Mouse (Mus musculus) MEL (cell line): ENCODE measurements around the gene Cep55. TPM values are rescaled to one million over a fixed set of nuclear protein-coding genes. Genes with fewer than 3 reads are reported as not detected.

Experiments used
- DNase-seq: peaks from one replicate; pipeline ENCODE4 v3.0.0; 2011; ENCODE audit warnings: low read depth, low spot score
- H3K27ac ChIP-seq: 2 replicates; pipeline ENCODE4 v1.5.1; 2012; ENCODE audit warnings: low read depth, mild to moderate bottlenecking, control low read depth, low read length, moderate library complexity; ENCODE audit not compliant: control insufficient read depth
- H3K27me3 ChIP-seq, 2 experiments: fragments of 150-350 bp in 1 of 2; sonication (generic) in 1 of 2; 2 replicates each; pipeline ENCODE4 v1.6.1; 2012; ENCODE audit warnings: low read length in 2 of 2, mild to moderate bottlenecking in 2 of 2, improper control_type of control experiment in 1 of 2, moderate library complexity in 1 of 2; ENCODE audit not compliant: insufficient read depth in 2 of 2, control insufficient read depth in 1 of 2
- H3K36me3 ChIP-seq, 2 experiments: 2 replicates each; pipeline ENCODE4 v1.6.1; 2012 to 2014; ENCODE audit warnings: low read length in 2 of 2, improper control_type of control experiment in 1 of 2, inconsistent platforms in 1 of 2, mild to moderate bottlenecking in 1 of 2; ENCODE audit not compliant: insufficient read depth in 2 of 2, control insufficient read depth in 1 of 2
- H3K4me1 ChIP-seq, 2 experiments: fragments of 150-350 bp in 1 of 2; sonication (generic) in 1 of 2; 2 replicates each; pipeline ENCODE4 v1.6.1; 2012; ENCODE audit warnings: low read length in 2 of 2, improper control_type of control experiment in 1 of 2, mild to moderate bottlenecking in 1 of 2; ENCODE audit not compliant: insufficient read depth in 2 of 2, control insufficient read depth in 1 of 2
- H3K4me3 ChIP-seq, 2 experiments: fragments of 150-350 bp in 1 of 2; sonication (generic) in 1 of 2; 2 replicates each; pipeline ENCODE4 v1.5.1; 2012; ENCODE audit warnings: low read depth in 2 of 2, low read length in 2 of 2, mild to moderate bottlenecking in 2 of 2, moderate library complexity in 2 of 2, control low read depth in 1 of 2, improper control_type of control experiment in 1 of 2; ENCODE audit not compliant: control insufficient read depth in 1 of 2, insufficient read depth in 1 of 2
- H3K79me2 ChIP-seq: 2 replicates; pipeline ENCODE4 v1.6.1; 2012; ENCODE audit warnings: mild to moderate bottlenecking, low read length, moderate library complexity; ENCODE audit not compliant: control insufficient read depth, poor library complexity, insufficient read depth
- H3K9ac ChIP-seq: 2 replicates; pipeline ENCODE4 v1.6.1; 2012; ENCODE audit warnings: low read depth, mild to moderate bottlenecking, control low read depth, low read length, moderate library complexity; ENCODE audit not compliant: control insufficient read depth, poor library complexity, severe bottlenecking
- H3K9me3 ChIP-seq: fragments of 150-350 bp; sonication (generic); replicated peaks from 2 replicates; pipeline ENCODE4 v1.6.1; 2012; ENCODE audit warnings: mild to moderate bottlenecking, low read length, improper control_type of control experiment, moderate library complexity; ENCODE audit not compliant: insufficient read depth
- CHD1 ChIP-seq: IDR thresholded peaks from 2 replicates; pipeline ENCODE4 v1.6.1; 2012; ENCODE audit warnings: low read depth, mild to moderate bottlenecking, inconsistent platforms, low read length, improper control_type of control experiment
- CHD2 ChIP-seq: IDR thresholded peaks from 2 replicates; pipeline ENCODE4 v1.6.1; 2011; ENCODE audit warnings: low read length, improper control_type of control experiment
- E2F4 ChIP-seq: IDR thresholded peaks from 2 replicates; pipeline ENCODE4 v1.6.1; 2011; ENCODE audit warnings: low read depth, low read length, improper control_type of control experiment, borderline replicate concordance
- EP300 ChIP-seq, 2 experiments: IDR thresholded peaks; 2 replicates each; pipeline ENCODE4 v1.6.1; 2011; ENCODE audit warnings: improper control_type of control experiment in 2 of 2, low read length in 2 of 2, low read depth in 1 of 2, mild to moderate bottlenecking in 1 of 2
- ETS1 ChIP-seq: IDR thresholded peaks from 2 replicates; pipeline ENCODE4 v1.6.1; 2012; ENCODE audit warnings: low read depth, mild to moderate bottlenecking, inconsistent platforms, low read length, improper control_type of control experiment, moderate library complexity
- MAFK ChIP-seq: IDR thresholded peaks from 2 replicates; pipeline ENCODE4 v1.6.1; 2011; ENCODE audit warnings: low read depth, mild to moderate bottlenecking, low read length, improper control_type of control experiment, borderline replicate concordance
- MAX ChIP-seq: IDR thresholded peaks from 2 replicates; pipeline ENCODE4 v1.6.1; 2011; ENCODE audit warnings: low read length, improper control_type of control experiment
- MAZ ChIP-seq: IDR thresholded peaks from 2 replicates; pipeline ENCODE4 v1.6.1; 2012; ENCODE audit warnings: low read depth, mild to moderate bottlenecking, inconsistent platforms, low read length, improper control_type of control experiment
- USF1 ChIP-seq: IDR thresholded peaks from 2 replicates; pipeline ENCODE4 v1.6.1; 2014; ENCODE audit warnings: low read depth, mild to moderate bottlenecking, inconsistent platforms, low read length, improper control_type of control experiment, moderate library complexity
- ZKSCAN1 ChIP-seq: IDR thresholded peaks from 2 replicates; pipeline ENCODE4 v1.6.1; 2012; ENCODE audit warnings: low read depth, mild to moderate bottlenecking, inconsistent platforms, low read length, improper control_type of control experiment, moderate library complexity
- polyA plus RNA-seq, 2 experiments: library from polyadenylated mRNA; stranded (reverse) in 1 of 2; unstranded in 1 of 2; fragments of >175 nt in 1 of 2; fragments of >200 nt in 1 of 2; gene quantifications; 2 replicates each; pipeline versions ENCODE4 v1.2.1 to v1.2.4; 2012; ENCODE audit warnings: low replicate concordance in 2 of 2, low read depth in 1 of 2; ENCODE audit not compliant: insufficient read length in 2 of 2, insufficient read depth in 1 of 2, missing spikeins in 1 of 2
- total RNA-seq: library from RNA; depleted of rRNA; stranded (reverse); fragments of 300-350 nt; gene quantifications from 2 replicates; pipeline ENCODE4 v1.2.3, GENCODE M21; 2012

The Cep55 gene
- total and polyA plus RNA-seq, 3 experiments = 11.1 to 17.1 TPM; not detected in 1

DNA sequence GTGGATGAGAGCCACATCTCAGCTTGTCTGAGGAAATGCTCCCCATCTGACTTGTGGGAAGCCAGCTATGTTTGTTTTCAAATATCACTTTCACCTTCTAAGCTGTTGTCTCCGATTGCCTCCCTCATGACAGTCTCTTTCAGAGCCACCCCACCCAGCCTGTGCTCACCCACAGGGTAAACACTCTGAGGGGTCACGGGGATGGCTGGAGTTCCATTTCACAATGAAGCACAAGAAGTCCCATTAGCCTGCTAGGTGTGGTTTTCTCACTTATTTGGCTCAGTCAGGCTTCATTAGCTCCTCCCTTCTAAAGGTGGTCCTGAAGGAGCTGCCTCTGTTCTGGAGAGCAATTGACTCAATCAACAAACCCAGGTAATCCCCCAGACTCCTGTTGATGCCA, 19.0 kb upstream of the Cep55 start:
- Histone ChIP-seq H3K36me3 (no peaks in the 10 kb centered on the region), H3K27me3 (no peaks in the 10 kb centered on the region; a peak in 1 of 4 replicates), H3K27ac (no peak overlapping the region), H3K4me3 (no peak overlapping the region), H3K9ac (no peak overlapping the region), H3K9me3 (no peaks in the 10 kb centered on the region), H3K4me1 (no peaks in the 10 kb centered on the region), H3K79me2 (no peaks in the 10 kb centered on the region)
- TF ChIP-seq MAX = no peak
- no peak for TF ChIP-seq MAZ
- no peak for TF ChIP-seq MAFK
- no peak for DNase-seq

DNA sequence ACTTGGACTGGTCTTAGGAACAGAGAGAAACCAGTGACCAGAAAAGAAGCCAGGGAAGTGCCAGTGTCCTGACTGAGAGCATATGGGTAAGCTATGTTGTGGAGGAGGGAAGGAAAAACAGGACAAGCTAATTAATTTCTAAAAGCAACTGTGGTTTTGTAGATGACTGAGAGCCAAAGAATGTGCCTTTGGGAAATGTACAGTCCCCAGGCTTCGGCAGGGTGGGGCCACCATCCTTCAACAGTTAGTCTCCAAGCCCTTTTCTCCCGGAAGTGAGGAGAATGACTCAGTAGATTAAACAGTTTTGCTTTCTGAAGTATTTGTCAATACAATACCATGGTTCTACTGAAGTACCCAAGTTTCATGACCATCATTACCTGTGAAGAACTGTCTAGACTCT, 16.5 kb upstream of the Cep55 start:
- Histone ChIP-seq H3K9me3 (no peaks in the 10 kb centered on the region), H3K4me1 (no peaks in the 10 kb centered on the region), H3K4me3 (no peak overlapping the region), H3K9ac (no peak overlapping the region), H3K27ac (no peak overlapping the region), H3K36me3 (no peaks in the 10 kb centered on the region), H3K27me3 (no peaks in the 10 kb centered on the region; a peak in 1 of 4 replicates), H3K79me2 (no peaks in the 10 kb centered on the region)
- no peak for TF ChIP-seq ZKSCAN1
- DNase-seq = no peak

DNA sequence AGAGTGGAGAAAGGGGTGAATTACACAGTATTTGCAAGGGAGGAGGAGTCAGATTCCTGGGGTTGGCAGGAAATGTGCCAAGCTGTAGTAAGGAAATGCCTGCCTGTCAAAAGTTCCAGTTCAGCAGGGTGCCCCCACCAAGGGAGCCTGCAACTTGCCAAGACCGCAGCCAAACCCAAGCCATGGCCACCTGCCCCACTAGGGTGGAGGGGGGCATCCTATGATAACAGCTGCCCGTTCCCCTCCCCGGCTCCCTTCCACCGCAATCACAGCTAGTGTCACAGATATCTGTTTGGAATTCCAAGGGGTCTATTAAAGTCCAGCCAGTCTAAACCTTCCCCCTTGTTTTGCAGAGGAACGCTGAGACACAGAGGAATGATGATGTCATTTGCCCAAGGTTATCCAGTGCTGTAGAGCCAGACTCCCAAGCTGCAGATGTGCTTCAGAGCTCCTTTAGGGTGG, 12.5 kb upstream of the Cep55 start:
- Histone ChIP-seq H3K27me3 (peaks cover 0 to 2% of the 10 kb centered on the region in 2 experiments; a peak in 1 of 4 replicates), H3K4me1 (no peaks in the 10 kb centered on the region), H3K36me3 (no peaks in the 10 kb centered on the region), H3K9me3 (no peaks in the 10 kb centered on the region)
- no peak for DNase-seq
- TF ChIP-seq CHD1 = no peak
- no peak for TF ChIP-seq CHD2
- no peak for TF ChIP-seq E2F4
- no peak for TF ChIP-seq ZKSCAN1
- TF ChIP-seq EP300 (IDR thresholded peaks at IDR 0.05; ENCODE audit: low read depth in 1 of 2, low read length in 2 of 2) = no peak
- no peak for TF ChIP-seq USF1
- no peak for TF ChIP-seq ETS1
- TF ChIP-seq, all 39 proteins: peak for 0
- H3K27ac ChIP-seq = no peak overlapping the region
- no peak overlapping the region for H3K9ac ChIP-seq
- no peak overlapping the region for H3K4me3 ChIP-seq
- no peaks in the 10 kb centered on the region for H3K79me2 ChIP-seq
